Mouse (Mus musculus) gastrocnemius, postnatal 25 days (tissue): ENCODE results near the gene Ribc1. TPM values are rescaled to one million over a fixed set of nuclear protein-coding genes. Genes with fewer than 3 reads are reported as not detected.

ENCODE experiments used
- DNase-seq: peaks from one replicate; pipeline ENCODE4 v3.0.0; 2022
- long read RNA-seq, 2 experiments: library from polyadenylated mRNA; stranded (forward); transcript quantifications; one replicate each; pipeline ENCODE4 v2.0.0; 2021
- total RNA-seq, 2 experiments: library from RNA; stranded (reverse); gene quantifications; 1 replicate in 1 of 2; 2 replicates in 1 of 2; pipeline ENCODE4 v1.2.3; 2021

Gene Ribc1
- total RNA-seq: under 1 TPM; 0.18 to 0.59 TPM
- long read RNA-seq, experiment 1: 0 reads
- long read RNA-seq, experiment 2, partial matches to known transcripts: 0 of 1 reads
- long read RNA-seq, experiment 2, other reads (novel, unspliced or antisense): 0 of 1 reads

- DNase-seq: peak; percentile 90
Observed at GRCm38 (mm10) chrX:152016151-152017145, at the start of gene Ribc1, which contains the start of gene Smc1a. TSS of gene Ribc1 (minus strand) at chrX:152016295. TSS of gene Smc1a (plus strand) at chrX:152016428.

GRCm38 (mm10) chrX:152065674-152066073 is 49.6 kb upstream of the Ribc1 start:
- no peak for DNase-seq

GRCm38 (mm10) chrX:152054094-152054493 is 38.0 kb upstream of the Ribc1 start:
- no peak for DNase-seq

- no peak for DNase-seq
Observed at GRCm38 (mm10) chrX:152052546-152052945, 36.5 kb upstream of the Ribc1 start.

GRCm38 (mm10) chrX:152047230-152047629 is 31.1 kb upstream of the Ribc1 start:
- no peak for DNase-seq

GRCm38 (mm10) chrX:152039865-152040264 is 23.8 kb upstream of the Ribc1 start:
- DNase-seq: no peak

- DNase-seq: no peak
Observed at GRCm38 (mm10) chrX:152019294-152019693, 3.2 kb upstream of the Ribc1 start.

GRCm38 (mm10) chrX:152017186-152017585 is 1.1 kb upstream of the Ribc1 start:
- no peak for DNase-seq

- no peak for DNase-seq
Observed at GRCm38 (mm10) chrX:152015752-152016150, 344 bp downstream of the Ribc1 start.

- no peak for DNase-seq
Observed at GRCm38 (mm10) chrX:152007863-152008262, 8.2 kb downstream of the Ribc1 start.

GRCm38 (mm10) chrX:152002865-152003264 is 13.2 kb downstream of the Ribc1 start:
- DNase-seq: no peak

GRCm38 (mm10) chrX:152001737-152002710 is 14.1 kb downstream of the Ribc1 start, which contains the start of gene Hsd17b10:
TSS of gene Hsd17b10 (plus strand) at chrX:152001845.
- peak; percentile 84 for DNase-seq

- no peak for DNase-seq
Observed at GRCm38 (mm10) chrX:152001182-152001684, 14.9 kb downstream of the Ribc1 start.

- DNase-seq: no peak
Observed at GRCm38 (mm10) chrX:151999006-151999710, 16.9 kb downstream of the Ribc1 start.

Other genes with a start within 250 kb of the Ribc1 start
- 100 to 1,000 TPM; 114 to 123 TPM for gene Huwe1, start 215.5 kb downstream of the Ribc1 start, total RNA-seq
- gene Hsd17b10, start 14.4 kb downstream of the Ribc1 start, total RNA-seq: 10 to 100 TPM; 73.0 to 91.1 TPM
- gene Smc1a, start 133 bp upstream of the Ribc1 start, total RNA-seq: 10 to 100 TPM; 18.4 to 18.5 TPM
- 10 to 100 TPM; 23.1 to 28.2 TPM for gene Iqsec2, start 128.0 kb upstream of the Ribc1 start, total RNA-seq
- gene Kdm5c, start 216.7 kb upstream of the Ribc1 start, total RNA-seq: 10 to 100 TPM; 16.8 to 26.9 TPM